Mouse (Mus musculus) heart, embryonic 16.5 days (tissue): ENCODE data around the gene Oaf. TPM values are rescaled to one million over a fixed set of nuclear protein-coding genes. Genes with fewer than 3 reads are reported as not detected.

ENCODE experiments used
- ATAC-seq: fragments of 200-750 bp; cut with Nextera tagmentation; replicated peaks from 2 replicates; pipeline ENCODE4 v1.8.0; 2017; ENCODE audit warnings: moderate number of reproducible peaks; ENCODE audit not compliant: insufficient read depth, low FRiP score; ENCODE audit errors: extremely low read depth
- H3K27ac ChIP-seq: fragments of 300-500 bp; sonication (generic); 2 replicates; pipeline ENCODE4 v1.5.1; 2014; ENCODE audit warnings: mild to moderate bottlenecking, low read length, control low read depth, moderate library complexity
- H3K27me3 ChIP-seq: fragments of 300-500 bp; sonication (generic); 2 replicates; pipeline ENCODE4 v1.6.1; 2014; ENCODE audit warnings: low read length, mixed read lengths; ENCODE audit not compliant: control insufficient read depth, insufficient read depth
- H3K36me3 ChIP-seq: fragments of 300-500 bp; sonication (generic); 2 replicates; pipeline ENCODE4 v1.6.1; 2014; ENCODE audit not compliant: control insufficient read depth, insufficient read depth
- H3K4me1 ChIP-seq: fragments of 300-500 bp; sonication (generic); 2 replicates; pipeline ENCODE4 v1.6.1; 2014; ENCODE audit warnings: low read length, mixed read lengths; ENCODE audit not compliant: control insufficient read depth, insufficient read depth
- H3K4me2 ChIP-seq: fragments of 300-500 bp; sonication (generic); 2 replicates; pipeline ENCODE4 v1.6.1; 2014; ENCODE audit warnings: low read depth, mild to moderate bottlenecking, control low read depth, low read length
- H3K4me3 ChIP-seq: fragments of 300-500 bp; sonication (generic); 2 replicates; pipeline ENCODE4 v1.5.1; 2014; ENCODE audit warnings: mild to moderate bottlenecking, control low read depth, low read length
- H3K9ac ChIP-seq: fragments of 300-500 bp; sonication (generic); 2 replicates; pipeline ENCODE4 v1.6.1; 2014; ENCODE audit warnings: low read length, control low read depth
- H3K9me3 ChIP-seq: fragments of 300-500 bp; sonication (generic); replicated peaks from 2 replicates; pipeline ENCODE4 v1.6.1; 2016; ENCODE audit warnings: low read length; ENCODE audit not compliant: control insufficient read depth
- WGBS: fragments of 180-500 bp; shearing (Covaris S2); extraction: QIAGEN DNeasy Blood & Tissue Kit; methylation state at CpG from one replicate; pipeline ENCODE4 v1.1.7; 2014; 5-methylcytosine and 5-hydroxymethylcytosine counted together
- polyA plus RNA-seq: library from polyadenylated mRNA; unstranded; fragments of >200 nt; fragmentation: Nextera tagmentation; extraction: Ambion mirVana; gene quantifications from 2 replicates; pipeline ENCODE4 v1.2.1, GENCODE M21; 2015

The Oaf gene
- polyA plus RNA-seq, 1 experiment from 2014 or later: 27.4 TPM

GRCm38 (mm10) chr9:43238631-43239545 is 823 bp downstream of the Oaf start:
- WGBS: 2% methylated on average over 51 of the region's 51 CpGs
- Histone ChIP-seq H3K4me1 (peaks cover 27% of the 10 kb centered on the region), H3K9me3 (no peaks in the 10 kb centered on the region), H3K4me2 (peak overlapping the region; percentile 75), H3K27me3 (no peaks in the 10 kb centered on the region), H3K9ac (peak overlapping the region; percentile 88), H3K36me3 (no peaks in the 10 kb centered on the region), H3K4me3 (peak overlapping the region; percentile 84), H3K27ac (peak overlapping the region; percentile 77)
- ATAC-seq: peak; percentile 14

GRCm38 (mm10) chr9:43238167-43238566 is 1.5 kb downstream of the Oaf start:
- Histone ChIP-seq H3K9ac (peak overlapping the region; percentile 88), H3K27ac (no peak overlapping the region), H3K4me1 (peaks cover 33% of the 10 kb centered on the region), H3K27me3 (no peaks in the 10 kb centered on the region), H3K4me3 (peak overlapping the region; percentile 84), H3K4me2 (peak overlapping the region; percentile 75), H3K36me3 (no peaks in the 10 kb centered on the region), H3K9me3 (no peaks in the 10 kb centered on the region)
- ATAC-seq: no peak
- 65% methylated on average over 2 of the region's 2 CpGs for WGBS

GRCm38 (mm10) chr9:43237111-43237775 is 2.5 kb downstream of the Oaf start:
- H3K4me3 ChIP-seq: peak overlapping the region; percentile 84
- H3K4me2 ChIP-seq: peak overlapping the region; percentile 75
- H3K9ac ChIP-seq: 0 out of 2 replicates have a peak overlapping the region, but pooled peaks have one; percentile 18
- no peak overlapping the region for H3K27ac ChIP-seq
- H3K9me3 ChIP-seq: no peaks in the 10 kb centered on the region
- peaks cover 40% of the 10 kb centered on the region for H3K4me1 ChIP-seq
- H3K27me3 ChIP-seq: no peaks in the 10 kb centered on the region
- no peak for ATAC-seq
- 57% methylated on average over 7 of the region's 7 CpGs for WGBS
- no peaks in the 10 kb centered on the region for H3K36me3 ChIP-seq

GRCm38 (mm10) chr9:43236576-43236975 is 3.1 kb downstream of the Oaf start:
- Histone ChIP-seq H3K27me3 (no peaks in the 10 kb centered on the region), H3K4me3 (no peak overlapping the region), H3K4me2 (no peak overlapping the region), H3K36me3 (no peaks in the 10 kb centered on the region), H3K9ac (no peak overlapping the region), H3K9me3 (no peaks in the 10 kb centered on the region), H3K4me1 (peaks cover 47% of the 10 kb centered on the region), H3K27ac (no peak overlapping the region)
- ATAC-seq: no peak
- WGBS: 87% methylated on average over 7 of the region's 7 CpGs

GRCm38 (mm10) chr9:43236106-43236505 is 3.6 kb downstream of the Oaf start:
- Histone ChIP-seq H3K4me2 (no peak overlapping the region), H3K9me3 (no peaks in the 10 kb centered on the region), H3K4me1 (peaks cover 50% of the 10 kb centered on the region), H3K36me3 (no peaks in the 10 kb centered on the region), H3K4me3 (no peak overlapping the region), H3K27ac (no peak overlapping the region), H3K27me3 (no peaks in the 10 kb centered on the region), H3K9ac (no peak overlapping the region)
- ATAC-seq: no peak
- 96% methylated on average over 1 of the region's 1 CpGs for WGBS

GRCm38 (mm10) chr9:43235336-43235735 is 4.4 kb downstream of the Oaf start:
- H3K4me2 ChIP-seq: no peak overlapping the region

GRCm38 (mm10) chr9:43234496-43234895 is 5.2 kb downstream of the Oaf start:
- H3K27ac ChIP-seq: 0 out of 2 replicates have a peak overlapping the region, but pooled peaks have one; percentile 1
- peaks cover 45% of the 10 kb centered on the region for H3K4me1 ChIP-seq
- no peak overlapping the region for H3K4me3 ChIP-seq
- no peaks in the 10 kb centered on the region for H3K36me3 ChIP-seq
- 22% methylated on average over 5 of the region's 5 CpGs for WGBS
- H3K27me3 ChIP-seq: no peaks in the 10 kb centered on the region
- H3K4me2 ChIP-seq: peak overlapping the region; percentile 5; the same call in 1 of the 2 replicates
- no peak overlapping the region for H3K9ac ChIP-seq
- ATAC-seq: no peak
- no peaks in the 10 kb centered on the region for H3K9me3 ChIP-seq

More at GRCm38 (mm10) chr9:43235336-43235735, 4.4 kb downstream of the Oaf start:
- H3K4me3 ChIP-seq: no peak overlapping the region
- ATAC-seq: no peak
- no peaks in the 10 kb centered on the region for H3K9me3 ChIP-seq
- H3K27ac ChIP-seq: no peak overlapping the region
- H3K4me1 ChIP-seq: peaks cover 49% of the 10 kb centered on the region
- no peaks in the 10 kb centered on the region for H3K27me3 ChIP-seq
- H3K36me3 ChIP-seq: no peaks in the 10 kb centered on the region
- 58% methylated on average over 6 of the region's 6 CpGs for WGBS
- no peak overlapping the region for H3K9ac ChIP-seq

GRCm38 (mm10) chr9:43233515-43233914 is 6.2 kb downstream of the Oaf start:
- H3K4me3 ChIP-seq: no peak overlapping the region
- WGBS: 96% methylated on average over 1 of the region's 1 CpGs
- no peak for ATAC-seq
- H3K9me3 ChIP-seq: no peaks in the 10 kb centered on the region
- H3K36me3 ChIP-seq: no peaks in the 10 kb centered on the region
- no peak overlapping the region for H3K9ac ChIP-seq
- no peak overlapping the region for H3K4me2 ChIP-seq
- H3K27ac ChIP-seq: no peak overlapping the region
- H3K4me1 ChIP-seq: peaks cover 45% of the 10 kb centered on the region
- H3K27me3 ChIP-seq: no peaks in the 10 kb centered on the region

GRCm38 (mm10) chr9:43233044-43233443 is 6.7 kb downstream of the Oaf start:
- Histone ChIP-seq H3K4me3 (no peak overlapping the region), H3K27ac (no peak overlapping the region), H3K4me1 (peaks cover 45% of the 10 kb centered on the region), H3K27me3 (no peaks in the 10 kb centered on the region), H3K9ac (no peak overlapping the region), H3K36me3 (no peaks in the 10 kb centered on the region), H3K9me3 (no peaks in the 10 kb centered on the region), H3K4me2 (no peak overlapping the region)
- 61% methylated on average over 5 of the region's 5 CpGs for WGBS
- no peak for ATAC-seq
